Mouse (Mus musculus) kidney, embryonic 14.5 days (tissue): ENCODE measurements at regions not wholly inside any gene's neighbourhood (a gene's known extent, or its start where the extent isn't known, plus 50 kb on each side); places are given as distances from the start of the nearest gene placed in this dataset.

ENCODE experiments used
- ATAC-seq: fragments of 200-750 bp; cut with Nextera tagmentation; 2 replicates; pipeline ENCODE4 v1.8.0; 2017; ENCODE audit warnings: moderate number of reproducible peaks, mild to moderate bottlenecking, moderate TSS enrichment, moderate library complexity; ENCODE audit not compliant: low FRiP score, low TSS enrichment
- H3K27ac ChIP-seq: fragments of 300-500 bp; sonication (generic); 2 replicates; pipeline ENCODE4 v1.5.1; 2014; ENCODE audit warnings: low read depth, mild to moderate bottlenecking, low read length, moderate library complexity, mixed read lengths
- H3K27me3 ChIP-seq: fragments of 300-500 bp; sonication (generic); 2 replicates; pipeline ENCODE4 v1.6.1; 2014; ENCODE audit warnings: mild to moderate bottlenecking, low read length; ENCODE audit not compliant: control insufficient read depth, insufficient read depth
- H3K36me3 ChIP-seq: fragments of 300-500 bp; sonication (generic); 2 replicates; pipeline ENCODE4 v1.6.1; 2014; ENCODE audit warnings: low read length, mixed read lengths; ENCODE audit not compliant: control insufficient read depth, insufficient read depth
- H3K4me1 ChIP-seq: fragments of 300-500 bp; sonication (generic); 2 replicates; pipeline ENCODE4 v1.6.1; 2014; ENCODE audit warnings: low read length, mixed read lengths; ENCODE audit not compliant: control insufficient read depth, insufficient read depth
- H3K4me2 ChIP-seq: fragments of 300-500 bp; sonication (generic); replicated peaks from 2 replicates; pipeline ENCODE4 v1.6.1; 2014; ENCODE audit warnings: low read depth, mild to moderate bottlenecking, low read length
- H3K4me3 ChIP-seq: fragments of 300-500 bp; sonication (generic); 2 replicates; pipeline ENCODE4 v1.5.1; 2014; ENCODE audit warnings: mild to moderate bottlenecking, low read length
- H3K9ac ChIP-seq: fragments of 300-500 bp; sonication (generic); 2 replicates; pipeline ENCODE4 v1.6.1; 2014; ENCODE audit warnings: low read depth, mild to moderate bottlenecking, low read length, moderate library complexity
- H3K9me3 ChIP-seq: fragments of 300-500 bp; sonication (generic); 2 replicates; pipeline ENCODE4 v1.6.1; 2016; ENCODE audit warnings: low read length; ENCODE audit not compliant: control insufficient read depth
- WGBS: fragments of 180-500 bp; shearing (Covaris S2); extraction: QIAGEN DNeasy Blood & Tissue Kit; methylation state at CpG from one replicate; pipeline ENCODE4 v1.1.7; 2014; 5-methylcytosine and 5-hydroxymethylcytosine counted together

- Histone ChIP-seq H3K4me2 (no peak overlapping the region), H3K4me1 (no peaks in the 10 kb centered on the region), H3K4me3 (no peak overlapping the region), H3K9me3 (no peaks in the 10 kb centered on the region), H3K27ac (no peak overlapping the region), H3K27me3 (no peaks in the 10 kb centered on the region), H3K36me3 (no peaks in the 10 kb centered on the region), H3K9ac (no peak overlapping the region)
- WGBS, result 79% methylated on average over 1 of the region's 1 CpGs
- no peak for ATAC-seq
These were observed 390.5 kb upstream of the Spred2 start for GRCm38 (mm10) chr11:19533701-19534100.

- Histone ChIP-seq H3K9ac (no peak overlapping the region), H3K4me3 (no peak overlapping the region), H3K36me3 (no peaks in the 10 kb centered on the region), H3K9me3 (no peaks in the 10 kb centered on the region), H3K4me1 (no peaks in the 10 kb centered on the region), H3K4me2 (no peak overlapping the region), H3K27me3 (no peaks in the 10 kb centered on the region), H3K27ac (no peak overlapping the region)
- ATAC-seq, result no peak
- 78% methylated on average over 1 of the region's 1 CpGs for WGBS
These were observed 389.0 kb upstream of the Spred2 start for GRCm38 (mm10) chr11:19535215-19535614.

GRCm38 (mm10) chr11:19546226-19546625, 377.9 kb upstream of the Spred2 start:
- ATAC-seq, result no peak
- H3K4me3 ChIP-seq, result no peak overlapping the region
- no peaks in the 10 kb centered on the region for H3K9me3 ChIP-seq
- H3K36me3 ChIP-seq, result no peaks in the 10 kb centered on the region
- no peak overlapping the region for H3K4me2 ChIP-seq
- H3K4me1 ChIP-seq, result no peaks in the 10 kb centered on the region
- no peaks in the 10 kb centered on the region for H3K27me3 ChIP-seq
- no peak overlapping the region for H3K27ac ChIP-seq
- H3K9ac ChIP-seq, result no peak overlapping the region
- 67% methylated on average over 4 of the region's 4 CpGs for WGBS

GRCm38 (mm10) chr11:19554316-19554946, 369.7 kb upstream of the Spred2 start:
- Histone ChIP-seq H3K4me1 (no peaks in the 10 kb centered on the region), H3K27me3 (no peaks in the 10 kb centered on the region), H3K4me2 (no peak overlapping the region), H3K36me3 (no peaks in the 10 kb centered on the region), H3K27ac (no peak overlapping the region), H3K4me3 (no peak overlapping the region), H3K9me3 (no peaks in the 10 kb centered on the region), H3K9ac (no peak overlapping the region)
- no peak for ATAC-seq
- WGBS, result 68% methylated on average over 9 of the region's 9 CpGs

- WGBS, result 72% methylated on average over 9 of the region's 9 CpGs
- Histone ChIP-seq H3K4me3 (no peak overlapping the region), H3K4me1 (no peaks in the 10 kb centered on the region), H3K9ac (no peak overlapping the region), H3K36me3 (no peaks in the 10 kb centered on the region), H3K27me3 (no peaks in the 10 kb centered on the region), H3K9me3 (no peaks in the 10 kb centered on the region), H3K4me2 (no peak overlapping the region), H3K27ac (no peak overlapping the region)
- no peak for ATAC-seq
These were observed 369.0 kb upstream of the Spred2 start for GRCm38 (mm10) chr11:19554947-19555770.

- Histone ChIP-seq H3K4me3 (no peak overlapping the region), H3K27ac (no peak overlapping the region), H3K9me3 (no peaks in the 10 kb centered on the region), H3K36me3 (no peaks in the 10 kb centered on the region), H3K4me1 (no peaks in the 10 kb centered on the region), H3K27me3 (no peaks in the 10 kb centered on the region), H3K9ac (no peak overlapping the region), H3K4me2 (no peak overlapping the region)
- no peak for ATAC-seq
- WGBS, result 69% methylated on average over 7 of the region's 7 CpGs
These were observed 363.7 kb upstream of the Spred2 start for GRCm38 (mm10) chr11:19560452-19560851.

GRCm38 (mm10) chr11:19562668-19563067, 361.5 kb upstream of the Spred2 start:
- Histone ChIP-seq H3K4me1 (no peaks in the 10 kb centered on the region), H3K9me3 (no peaks in the 10 kb centered on the region), H3K4me3 (no peak overlapping the region), H3K9ac (no peak overlapping the region), H3K4me2 (no peak overlapping the region), H3K27ac (no peak overlapping the region), H3K27me3 (no peaks in the 10 kb centered on the region), H3K36me3 (no peaks in the 10 kb centered on the region)
- 93% methylated on average over 4 of the region's 4 CpGs for WGBS
- no peak for ATAC-seq

GRCm38 (mm10) chr11:19585228-19585627, 338.9 kb upstream of the Spred2 start:
- WGBS, result 76% methylated on average over 7 of the region's 7 CpGs
- H3K9me3 ChIP-seq, result no peaks in the 10 kb centered on the region; the same call in 1 of the 2 replicates

More at GRCm38 (mm10) chr11:19585228-19585627, 338.9 kb upstream of the Spred2 start:
- no peak overlapping the region for H3K4me3 ChIP-seq
- 0 out of 2 replicates have a peak, but pooled peaks cover 2% of the 10 kb centered on the region for H3K4me1 ChIP-seq
- H3K27ac ChIP-seq, result no peak overlapping the region
- no peak overlapping the region for H3K9ac ChIP-seq
- H3K36me3 ChIP-seq, result no peaks in the 10 kb centered on the region
- H3K27me3 ChIP-seq, result no peaks in the 10 kb centered on the region
- no peak overlapping the region for H3K4me2 ChIP-seq
- no peak for ATAC-seq
